Mouse (Mus musculus): Measurements from ENCODE around the gene Gm20547. TPM values are rescaled to one million over a fixed set of nuclear protein-coding genes. Genes with fewer than 3 reads are reported as not detected.
A peak's percentile ranks its signal among the peaks of the same experiment; 100 is the strongest.
"Not testable (repeated sequence)": the region's sequence is repeated elsewhere in the genome, so short reads cannot be mapped to it uniquely, and the experiment has no call there.

Gene Gm20547
- total and polyA plus RNA-seq, 2 experiments = 0.09 TPM; not detected in 1

DNA sequence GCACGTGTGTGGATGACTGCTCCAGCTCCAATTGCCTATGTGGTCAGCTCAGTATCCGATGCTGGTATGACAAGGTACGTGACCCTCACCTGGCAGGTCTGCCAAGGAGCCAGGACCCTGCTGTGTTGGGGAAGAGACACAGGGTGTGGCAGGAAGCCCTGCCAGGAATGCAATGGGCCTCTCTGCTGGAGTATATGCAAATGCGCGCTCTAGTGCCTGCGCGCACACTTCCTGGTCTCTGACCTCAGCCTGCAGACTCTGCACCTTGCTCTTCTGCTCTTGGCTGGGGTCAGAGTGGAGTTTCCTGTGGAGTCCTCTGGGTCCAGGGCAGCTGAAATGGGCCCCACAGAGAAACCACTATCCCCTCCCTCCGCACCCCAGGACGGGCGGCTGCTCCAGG is 29.1 kb upstream of the Gm20547 start:
- Histone ChIP-seq H3K4me3 (ENCODE audit: insufficient read depth, low read depth, low read length) (no peak overlapping the region), H3K27me3 (ENCODE audit: control insufficient read depth, insufficient read depth, low read length) (no peaks in the 10 kb centered on the region), H3K9ac (ENCODE audit: low read depth, low read length) (no peak overlapping the region), H3K27ac (replicated peaks; ENCODE audit: insufficient read depth, low read depth, low read length) (no peak overlapping the region), H3K79me2 (ENCODE audit: control insufficient read depth, insufficient read depth, low read length) (no peaks in the 10 kb centered on the region), H3K4me1 (ENCODE audit: control insufficient read depth, insufficient read depth, low read length) (no peaks in the 10 kb centered on the region), H3K36me3 (ENCODE audit: control insufficient read depth, insufficient read depth, low read length) (peaks cover 24% of the 10 kb centered on the region; the same call in 1 of the 2 replicates)
- TF ChIP-seq CTCF (IDR thresholded peaks at IDR 0.05; ENCODE audit: low read depth, low read length) (no peak), POLR2A (IDR thresholded peaks at IDR 0.05; ENCODE audit: extremely low read depth, insufficient read depth, low read length) (no peak)
- peak; percentile 52 for DNase-seq (ENCODE audit: extremely low read depth, low read depth, low spot score)
- 65% methylated on average over 10 of the region's 10 CpGs for WGBS

DNA sequence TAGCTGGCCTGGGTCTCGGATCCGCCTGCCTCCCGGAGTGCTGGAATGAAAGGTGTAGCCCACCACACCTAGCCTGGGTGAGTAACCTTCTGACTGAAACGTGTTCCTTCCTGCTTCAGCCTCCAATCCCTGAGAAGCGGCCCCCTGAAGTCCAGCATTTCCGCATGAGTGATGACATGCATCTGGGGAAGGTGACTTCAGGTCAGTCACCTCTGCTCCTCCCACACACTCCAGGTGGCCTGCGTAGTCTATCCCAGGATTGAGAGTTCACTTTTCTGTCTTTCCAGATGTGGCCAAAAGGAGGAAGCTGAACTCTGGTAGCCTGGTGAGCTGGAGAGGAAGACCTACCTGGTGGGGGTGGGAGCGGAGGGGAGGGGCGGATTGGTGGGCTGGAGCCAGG is 21.1 kb upstream of the Gm20547 start:
- no peak overlapping the region for H3K27ac ChIP-seq (replicated peaks; ENCODE audit: insufficient read depth, low read depth, low read length)
- no peak overlapping the region for H3K4me3 ChIP-seq (ENCODE audit: insufficient read depth, low read depth, low read length)
- peaks cover 10% of the 10 kb centered on the region; the same call in 1 of the 2 replicates for H3K79me2 ChIP-seq (ENCODE audit: control insufficient read depth, insufficient read depth, low read length)
- no peak overlapping the region for H3K9ac ChIP-seq (ENCODE audit: low read depth, low read length)
- no peak for DNase-seq (ENCODE audit: extremely low read depth, low read depth, low spot score)
- H3K27me3 ChIP-seq (ENCODE audit: control insufficient read depth, insufficient read depth, low read length) = no peaks in the 10 kb centered on the region
- H3K4me1 ChIP-seq (ENCODE audit: control insufficient read depth, insufficient read depth, low read length) = 0 out of 2 replicates have a peak, but pooled peaks cover under 1% of the 10 kb centered on the region
- WGBS = 87% methylated on average over 9 of the region's 9 CpGs
- H3K36me3 ChIP-seq (ENCODE audit: control insufficient read depth, insufficient read depth, low read length) = peaks cover 15% of the 10 kb centered on the region; the same call in 1 of the 2 replicates
- TF ChIP-seq POLR2A (IDR thresholded peaks at IDR 0.05; ENCODE audit: extremely low read depth, insufficient read depth, low read length) (no peak), CTCF (IDR thresholded peaks at IDR 0.05; ENCODE audit: low read depth, low read length) (no peak)

DNA sequence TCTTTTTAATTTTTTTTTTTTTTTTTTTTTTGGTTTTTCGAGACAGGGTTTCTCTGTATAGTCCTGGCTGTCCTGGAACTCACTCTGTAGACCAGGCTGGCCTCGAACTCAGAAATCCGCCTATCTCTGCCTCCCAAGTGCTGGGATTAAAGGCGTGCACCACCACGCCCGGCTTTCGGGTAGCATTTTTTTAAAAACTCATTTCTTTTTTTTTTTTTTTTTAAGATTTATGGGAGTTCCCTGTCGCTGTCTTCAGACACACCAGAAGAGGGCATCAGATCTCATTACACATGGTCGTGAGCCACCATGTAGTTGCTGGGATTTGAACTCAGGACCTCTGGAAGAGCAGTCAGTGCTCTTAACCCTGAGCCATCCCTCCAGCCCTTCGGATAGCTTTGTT is 20.1 kb upstream of the Gm20547 start:
- WGBS = 92% methylated on average over 9 of the region's 10 CpGs
- H3K79me2 ChIP-seq (ENCODE audit: control insufficient read depth, insufficient read depth, low read length); H3K27ac ChIP-seq (replicated peaks; ENCODE audit: insufficient read depth, low read depth, low read length); H3K27me3 ChIP-seq (ENCODE audit: control insufficient read depth, insufficient read depth, low read length); H3K4me3 ChIP-seq (ENCODE audit: insufficient read depth, low read depth, low read length); H3K4me1 ChIP-seq (ENCODE audit: control insufficient read depth, insufficient read depth, low read length); DNase-seq (ENCODE audit: extremely low read depth, low read depth, low spot score); H3K9ac ChIP-seq (ENCODE audit: low read depth, low read length): not testable (repeated sequence)
- H3K36me3 ChIP-seq (ENCODE audit: control insufficient read depth, insufficient read depth, low read length) = peaks cover 10% of the 10 kb centered on the region; the same call in 1 of the 2 replicates

DNA sequence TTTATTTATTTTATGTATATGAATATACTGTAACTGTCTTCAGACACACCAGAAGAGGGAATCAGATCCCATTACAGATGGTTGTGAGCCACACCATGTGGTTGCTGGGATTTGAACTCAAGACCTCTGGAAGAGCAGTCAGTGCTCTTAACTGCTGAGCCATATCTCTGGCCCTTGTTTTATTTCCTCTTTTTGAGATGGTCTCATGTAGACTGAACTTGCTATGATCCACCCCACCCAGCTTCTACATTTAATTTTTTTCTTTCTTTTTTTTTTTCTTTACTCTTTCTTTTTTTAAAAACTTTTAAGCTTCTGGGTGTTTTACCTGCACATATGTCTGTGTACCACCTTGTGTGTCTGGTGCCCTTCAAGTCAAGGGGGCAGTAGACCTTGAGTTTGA is 19.0 kb upstream of the Gm20547 start:
- not testable (repeated sequence) for H3K36me3 ChIP-seq (ENCODE audit: control insufficient read depth, insufficient read depth, low read length); DNase-seq (ENCODE audit: extremely low read depth, low read depth, low spot score); H3K79me2 ChIP-seq (ENCODE audit: control insufficient read depth, insufficient read depth, low read length); H3K4me1 ChIP-seq (ENCODE audit: control insufficient read depth, insufficient read depth, low read length); H3K27me3 ChIP-seq (ENCODE audit: control insufficient read depth, insufficient read depth, low read length); H3K27ac ChIP-seq (replicated peaks; ENCODE audit: insufficient read depth, low read depth, low read length); H3K9ac ChIP-seq (ENCODE audit: low read depth, low read length); H3K4me3 ChIP-seq (ENCODE audit: insufficient read depth, low read depth, low read length)

DNA sequence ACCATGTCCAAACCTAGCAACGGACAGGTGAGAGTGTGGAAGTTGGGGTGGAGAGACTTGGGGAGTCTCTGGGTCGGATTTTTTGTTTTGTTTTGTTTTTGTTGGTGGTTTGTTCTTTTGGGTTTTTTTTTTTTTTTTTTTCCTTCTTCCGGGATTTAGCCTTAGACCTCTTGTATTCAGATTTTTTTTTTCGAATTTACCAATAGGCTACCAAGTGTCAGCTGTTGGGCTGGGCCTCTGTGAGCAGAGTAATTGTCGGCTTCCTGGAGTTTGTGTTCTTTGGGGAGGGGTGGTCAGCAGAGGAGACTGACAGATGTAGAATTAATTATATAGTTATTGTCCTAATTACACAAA is 18.0 kb upstream of the Gm20547 start:
- peak; percentile 56 for DNase-seq (ENCODE audit: extremely low read depth, low read depth, low spot score)
- Histone ChIP-seq H3K36me3 (ENCODE audit: control insufficient read depth, insufficient read depth, low read length) (0 out of 2 replicates have a peak, but pooled peaks cover 2% of the 10 kb centered on the region), H3K9ac (ENCODE audit: low read depth, low read length) (peak overlapping the region; percentile 81), H3K4me1 (ENCODE audit: control insufficient read depth, insufficient read depth, low read length) (peaks cover 6% of the 10 kb centered on the region), H3K27me3 (ENCODE audit: control insufficient read depth, insufficient read depth, low read length) (no peaks in the 10 kb centered on the region), H3K79me2 (ENCODE audit: control insufficient read depth, insufficient read depth, low read length) (peaks cover 10% of the 10 kb centered on the region; the same call in 1 of the 2 replicates), H3K4me3 (ENCODE audit: insufficient read depth, low read depth, low read length) (peak overlapping the region; percentile 75), H3K27ac (replicated peaks; ENCODE audit: insufficient read depth, low read depth, low read length) (peak overlapping the region; percentile 81)
- WGBS = 0% methylated on average over 5 of the region's 5 CpGs
- TF ChIP-seq CTCF (IDR thresholded peaks at IDR 0.05; ENCODE audit: low read depth, low read length) (no peak), POLR2A (IDR thresholded peaks at IDR 0.05; ENCODE audit: extremely low read depth, insufficient read depth, low read length) (no peak)

DNA sequence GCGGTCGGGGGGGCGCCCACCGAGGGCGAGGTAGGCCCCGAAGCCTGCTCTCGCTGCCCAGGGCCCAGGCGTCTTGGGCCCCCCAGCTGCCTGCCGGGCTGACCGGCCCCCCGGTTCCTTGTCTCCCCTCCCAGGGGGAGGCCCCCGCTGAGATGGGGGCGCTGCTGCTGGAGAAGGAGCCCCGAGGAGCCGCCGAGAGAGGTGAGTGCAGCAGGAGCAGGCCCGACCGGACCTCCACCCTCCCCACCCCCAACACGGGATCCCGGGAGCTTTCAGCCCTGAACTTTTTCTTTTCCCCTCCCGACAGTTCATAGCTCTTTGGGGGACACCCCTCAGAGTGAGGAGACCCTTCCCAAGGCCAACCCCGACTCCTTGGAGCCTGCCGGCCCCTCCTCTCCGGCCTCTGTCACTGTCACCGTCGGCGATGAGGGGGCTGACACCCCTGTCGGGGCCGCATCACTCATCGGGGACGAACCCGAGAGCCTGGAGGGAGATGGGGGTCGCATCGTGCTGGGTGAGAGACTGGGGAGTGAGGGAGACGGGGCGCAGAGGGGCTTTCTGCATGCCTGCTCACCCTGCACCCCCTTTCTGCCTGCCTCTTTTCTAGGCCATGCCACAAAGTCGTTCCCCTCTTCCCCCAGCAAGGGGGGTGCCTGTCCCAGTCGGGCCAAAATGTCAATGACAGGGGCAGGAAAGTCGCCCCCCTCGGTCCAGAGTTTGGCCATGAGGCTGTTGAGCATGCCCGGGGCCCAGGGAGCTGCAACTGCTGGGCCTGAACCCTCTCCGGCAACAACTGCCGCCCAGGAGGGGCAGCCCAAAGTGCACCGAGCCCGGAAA is 17.4 kb upstream of the Gm20547 start:
- peak overlapping the region; percentile 75 for H3K4me3 ChIP-seq (ENCODE audit: insufficient read depth, low read depth, low read length)
- TF ChIP-seq POLR2A (IDR thresholded peaks at IDR 0.05; ENCODE audit: extremely low read depth, insufficient read depth, low read length) (0 out of 2 replicates have a peak, but pooled peaks have one; percentile 23), CTCF (IDR thresholded peaks at IDR 0.05; ENCODE audit: low read depth, low read length) (no peak)
- H3K36me3 ChIP-seq (ENCODE audit: control insufficient read depth, insufficient read depth, low read length) = no peaks in the 10 kb centered on the region
- peak overlapping the region; percentile 81 for H3K27ac ChIP-seq (replicated peaks; ENCODE audit: insufficient read depth, low read depth, low read length)
- H3K9ac ChIP-seq (ENCODE audit: low read depth, low read length) = peak overlapping the region; percentile 81
- no peak for DNase-seq (ENCODE audit: extremely low read depth, low read depth, low spot score)
- H3K27me3 ChIP-seq (ENCODE audit: control insufficient read depth, insufficient read depth, low read length) = no peaks in the 10 kb centered on the region
- WGBS = under 1% methylated on average over 38 of the region's 45 CpGs
- H3K79me2 ChIP-seq (ENCODE audit: control insufficient read depth, insufficient read depth, low read length) = peaks cover 10% of the 10 kb centered on the region; the same call in 1 of the 2 replicates
- H3K4me1 ChIP-seq (ENCODE audit: control insufficient read depth, insufficient read depth, low read length) = peaks cover 6% of the 10 kb centered on the region
